In the genomic region with DNA sequence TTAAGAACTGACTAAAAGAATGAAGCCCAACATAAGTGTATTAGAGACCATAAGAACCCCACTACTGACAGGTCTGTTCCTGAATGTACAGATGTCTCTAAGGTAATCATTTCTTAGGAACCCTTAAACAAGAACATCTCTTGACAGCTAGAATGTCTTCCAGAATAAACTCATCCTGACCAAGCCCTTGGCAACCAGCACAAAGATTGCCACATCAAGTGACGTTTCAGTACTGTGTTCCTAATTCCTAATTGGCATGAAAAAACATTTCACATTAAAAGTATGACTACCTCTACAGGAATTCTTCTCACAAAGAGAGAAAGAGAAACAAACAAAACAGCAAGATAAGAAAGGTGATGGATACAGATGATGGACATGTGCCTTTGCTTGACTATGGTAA, we compare ENCODE assay signal across 21 mouse cellular contexts. TPM values are rescaled to one million over a fixed set of nuclear protein-coding genes. Genes with fewer than 3 reads are reported as not detected.
DNase-seq lines count a peak whose midpoint lies in the region; ATAC-seq and TF ChIP-seq lines count a peak whose summit lies in the region.
"Had no signal": no experiment of that assay in that cellular context is flagged by ENCODE, and none has a peak within 500 bp of the region (broad histone marks: within the 10 kb centered on the region; RNA-seq: fewer than 3 reads in every experiment).

No protein-coding gene starts in this region.

- H3K4me3 ChIP-seq in intestine, postnatal 0 days (ENCODE audit: low read depth, low read length): no peak overlapping the region
- H3K4me3 ChIP-seq in hindbrain, embryonic 13.5 days: no peak overlapping the region
- H3K4me3 ChIP-seq: forebrain, embryonic 15.5 days; heart, embryonic 15.5 days; hindbrain, embryonic 15.5 days; limb, embryonic 15.5 days; neural tube, embryonic 15.5 days; stomach, embryonic 15.5 days had no signal

- peak; percentile 14 for DNase-seq in adrenal gland, postnatal 14 days
- no peak for DNase-seq in adrenal gland, postnatal 10 days
- DNase-seq in 3134 (ENCODE audit: extremely low read depth, insufficient read length, low spot score) (peak; percentile 34), adipocyte (ENCODE audit: low spot score) (peak; percentile 73)
- DNase-seq in lung, postnatal 36 days: peak; percentile 42
- DNase-seq: adrenal gland, postnatal 25 days; cerebellum, adult 8-10 months; gastrocnemius, postnatal 10 days; heart, postnatal 4 days; kidney, postnatal 36 days; thymus, postnatal 25 days had no signal

- 82% methylated on average over 1 of the region's 1 CpGs for WGBS in intestine, postnatal 0 days
- WGBS in hindbrain, embryonic 13.5 days: 80% methylated on average over 1 of the region's 1 CpGs

- H3K9me3 ChIP-seq in intestine, postnatal 0 days (ENCODE audit: control insufficient read depth): no peaks in the 10 kb centered on the region
- H3K9me3 ChIP-seq in hindbrain, embryonic 13.5 days: no peaks in the 10 kb centered on the region
- H3K9me3 ChIP-seq: forebrain, embryonic 15.5 days; heart, embryonic 15.5 days; hindbrain, embryonic 15.5 days; limb, embryonic 15.5 days; neural tube, embryonic 15.5 days; stomach, embryonic 15.5 days had no signal

- no peak for ATAC-seq in intestine, postnatal 0 days
- ATAC-seq in hindbrain, embryonic 13.5 days (ENCODE audit: low FRiP score): no peak
- ATAC-seq: activated CD4-positive, CD25-positive, alpha-beta regulatory T cell, adult 4 months; forebrain, embryonic 15.5 days had no signal

- H3K27me3 ChIP-seq in intestine, postnatal 0 days (replicated peaks; ENCODE audit: control insufficient read depth, insufficient read depth, low read length): no peaks in the 10 kb centered on the region
- no peaks in the 10 kb centered on the region for H3K27me3 ChIP-seq in hindbrain, embryonic 13.5 days
- H3K27me3 ChIP-seq: forebrain, embryonic 15.5 days; heart, embryonic 15.5 days; hindbrain, embryonic 15.5 days; limb, embryonic 15.5 days; neural tube, embryonic 15.5 days; stomach, embryonic 15.5 days had no signal

- no peak overlapping the region for H3K9ac ChIP-seq in intestine, postnatal 0 days (ENCODE audit: low read depth, low read length)
- no peak overlapping the region for H3K9ac ChIP-seq in hindbrain, embryonic 13.5 days
- H3K9ac ChIP-seq: forebrain, embryonic 15.5 days; heart, embryonic 15.5 days; hindbrain, embryonic 15.5 days; limb, embryonic 15.5 days; neural tube, embryonic 15.5 days; stomach, embryonic 15.5 days had no signal

- no peak for TF ChIP-seq CTCF in intestine, postnatal 0 days (IDR thresholded peaks at IDR 0.05; ENCODE audit: low read depth)

- no peak overlapping the region for H3K27ac ChIP-seq in intestine, postnatal 0 days (ENCODE audit: low read depth, low read length)
- H3K27ac ChIP-seq in hindbrain, embryonic 13.5 days: no peak overlapping the region
- H3K27ac ChIP-seq: forebrain, embryonic 15.5 days; heart, embryonic 15.5 days; hindbrain, embryonic 15.5 days; limb, embryonic 15.5 days; neural tube, embryonic 15.5 days; stomach, embryonic 15.5 days had no signal

- no peak overlapping the region for H3K4me2 ChIP-seq in intestine, postnatal 0 days (replicated peaks; ENCODE audit: low read depth)
- H3K4me2 ChIP-seq in hindbrain, embryonic 13.5 days: no peak overlapping the region
- H3K4me2 ChIP-seq: forebrain, embryonic 15.5 days; heart, embryonic 15.5 days; hindbrain, embryonic 15.5 days; limb, embryonic 15.5 days; midbrain, embryonic 11.5 days; neural tube, embryonic 15.5 days; stomach, embryonic 15.5 days had no signal

- no peaks in the 10 kb centered on the region for H3K4me1 ChIP-seq in intestine, postnatal 0 days (replicated peaks; ENCODE audit: control insufficient read depth, insufficient read depth, low read length)
- H3K4me1 ChIP-seq in hindbrain, embryonic 13.5 days (replicated peaks): no peaks in the 10 kb centered on the region
- H3K4me1 ChIP-seq: forebrain, embryonic 15.5 days; heart, embryonic 15.5 days; hindbrain, embryonic 15.5 days; limb, embryonic 15.5 days; neural tube, embryonic 15.5 days; stomach, embryonic 15.5 days had no signal

- no peaks in the 10 kb centered on the region for H3K36me3 ChIP-seq in intestine, postnatal 0 days (ENCODE audit: control insufficient read depth, insufficient read depth)
- H3K36me3 ChIP-seq in hindbrain, embryonic 13.5 days: no peaks in the 10 kb centered on the region
- H3K36me3 ChIP-seq: forebrain, embryonic 15.5 days; heart, embryonic 15.5 days; hindbrain, embryonic 15.5 days; limb, embryonic 15.5 days; neural tube, embryonic 15.5 days; stomach, embryonic 15.5 days had no signal

RNA-seq across cellular contexts. Expression of a gene that starts 31.7 kb away (rescaled TPM):
- total RNA-seq in adrenal gland, postnatal 14 days (2021): 23.4 and 28.0 TPM in 2 replicates
- 10 to 100 TPM; 24.2 to 30.8 TPM for total RNA-seq in adrenal gland, postnatal 10 days (2021)
- polyA plus RNA-seq in intestine, postnatal 0 days (2015; fragmentation: Nextera tagmentation; extraction: Ambion mirVana): 12.7 and 13.2 TPM in 2 replicates
- polyA plus RNA-seq in hindbrain, embryonic 13.5 days (2015; fragmentation: Nextera tagmentation; extraction: Ambion mirVana): 11.8 and 12.3 TPM in 2 replicates
